9 mouse cellular contexts compared by ENCODE assay signal in the genomic region with DNA sequence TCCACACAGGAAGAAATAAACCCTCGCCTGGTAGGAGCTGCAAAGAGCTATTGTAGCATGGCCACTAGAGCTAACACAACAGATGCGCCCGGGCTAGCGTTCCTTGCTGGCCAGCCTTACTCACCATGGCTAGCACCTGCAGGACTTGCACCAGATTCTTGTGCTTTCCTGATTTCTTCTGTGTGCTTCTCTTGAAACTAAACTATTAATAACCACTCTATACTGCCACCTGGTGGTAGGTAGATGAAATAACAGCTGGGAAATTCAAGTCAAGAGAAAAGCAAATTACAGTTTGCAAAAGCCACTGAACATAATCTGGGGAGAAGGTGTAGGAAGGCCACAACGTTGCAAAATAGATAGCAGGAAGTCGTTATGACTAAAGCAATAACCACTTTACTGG.
DNase-seq lines count a peak whose midpoint lies in the region; ATAC-seq lines count a peak whose summit lies in the region.
"Had no signal": no experiment of that assay in that cellular context is flagged by ENCODE, and none has a peak within 500 bp of the region (broad histone marks: within the 10 kb centered on the region; RNA-seq: fewer than 3 reads in every experiment).

No protein-coding gene starts in this region.

- intact Hi-C loops in left cerebral cortex, postnatal 4 days (cut with DNase I), result loop anchor here (5.0 kb wide), 2 partner anchors 74 to 979 kb away; partner anchors contain the start of gene 0610040J01Rik

- H3K9ac ChIP-seq in hindbrain, embryonic 16.5 days (ENCODE audit: low read depth, low read length), result no peak overlapping the region
- H3K9ac ChIP-seq: limb, embryonic 15.5 days had no signal

- peak; percentile 61; the same call in 1 of the 2 replicates for ATAC-seq in hindbrain, embryonic 16.5 days
- ATAC-seq in megakaryocyte progenitor cell, adult 5-6 weeks (replicated peaks; ENCODE audit: poor library complexity), result peak; percentile 93

- no peaks in the 10 kb centered on the region for H3K9me3 ChIP-seq in hindbrain, embryonic 16.5 days (ENCODE audit: control insufficient read depth, low read length)
- H3K9me3 ChIP-seq: limb, embryonic 15.5 days had no signal

- no peak overlapping the region for H3K4me3 ChIP-seq in hindbrain, embryonic 16.5 days (ENCODE audit: low read length)
- H3K4me3 ChIP-seq: limb, embryonic 15.5 days had no signal

- H3K27ac ChIP-seq in hindbrain, embryonic 16.5 days (ENCODE audit: low read depth, low read length), result no peak overlapping the region
- H3K27ac ChIP-seq: limb, embryonic 15.5 days had no signal

- DNase-seq in heart, adult 8-10 months (ENCODE audit: low spot score), result peak; percentile 11
- no peak for DNase-seq in heart, postnatal 4 days
- DNase-seq in A20 (ENCODE audit: low read depth, low spot score) (peak; percentile 51), adipocyte (ENCODE audit: low spot score) (peak; percentile 59)
- DNase-seq in left cerebral cortex, postnatal 4 days, result no peak
- no peak for DNase-seq in ovary, postnatal 10 days (ENCODE audit: low spot score)

- WGBS in hindbrain, embryonic 16.5 days, result 26% methylated on average over 6 of the region's 6 CpGs

- no peaks in the 10 kb centered on the region for H3K27me3 ChIP-seq in hindbrain, embryonic 16.5 days (replicated peaks; ENCODE audit: control insufficient read depth, insufficient read depth, low read length)
- H3K27me3 ChIP-seq: limb, embryonic 15.5 days had no signal

- no peaks in the 10 kb centered on the region for H3K36me3 ChIP-seq in hindbrain, embryonic 16.5 days (ENCODE audit: control insufficient read depth, insufficient read depth, low read length)
- H3K36me3 ChIP-seq: limb, embryonic 15.5 days had no signal

- H3K4me1 ChIP-seq in hindbrain, embryonic 16.5 days (ENCODE audit: control insufficient read depth, insufficient read depth, low read depth, low read length), result no peaks in the 10 kb centered on the region
- H3K4me1 ChIP-seq: limb, embryonic 15.5 days had no signal

- no peak overlapping the region for H3K4me2 ChIP-seq in hindbrain, embryonic 16.5 days (ENCODE audit: low read length)
- H3K4me2 ChIP-seq: limb, embryonic 15.5 days had no signal

Comparison
In these comparisons a context has a peak if more than half of its experiments do, and no peak if none do; other contexts are left out.
1. DNase-seq: peak in heart, adult 8-10 months (single experiment), A20 (single experiment) and adipocyte (single experiment); none in heart, postnatal 4 days (single experiment), left cerebral cortex, postnatal 4 days (single experiment) and ovary, postnatal 10 days (single experiment).